Mouse (Mus musculus): ENCODE results near the gene Hlx. TPM values are rescaled to one million over a fixed set of nuclear protein-coding genes. Genes with fewer than 3 reads are reported as not detected.

Gene Hlx
- polyA plus RNA-seq, 2 experiments, result 2.7 to 3.5 TPM

- no peak for ATAC-seq (ENCODE audit: insufficient read depth)
- peak overlapping the region; percentile 79 for H3K4me2 ChIP-seq (ENCODE audit: low read depth)
- peaks cover 79% of the 10 kb centered on the region for H3K27me3 ChIP-seq (ENCODE audit: control insufficient read depth, insufficient read depth, low read length)
- TF ChIP-seq EP300 (IDR thresholded peaks at IDR 0.05; ENCODE audit: low read depth) (no peak), CTCF (IDR thresholded peaks at IDR 0.05; ENCODE audit: low read depth) (no peak)
- H3K4me3 ChIP-seq (ENCODE audit: insufficient read depth in 1 of 2, low read depth in 2 of 2, low read length in 2 of 2), result peak overlapping the region in 1 of 2 experiments; percentile 14; a peak in 1 of 4 replicates
- no peaks in the 10 kb centered on the region for H3K36me3 ChIP-seq (replicated peaks; ENCODE audit: control insufficient read depth, insufficient read depth, low read depth)
- H3K27ac ChIP-seq, result no peak overlapping the region
- WGBS (ENCODE audit: insufficient replicate concordance), result 1% methylated on average over 27 of the region's 27 CpGs
- H3K4me1 ChIP-seq (replicated peaks; ENCODE audit: control insufficient read depth in 2 of 2, insufficient read depth in 2 of 2, low read length in 1 of 2), result no peaks in the 10 kb centered on the region; a peak in 1 of 4 replicates
- no peaks in the 10 kb centered on the region for H3K9me3 ChIP-seq (ENCODE audit: control insufficient read depth, low read length)
- DNase-seq (ENCODE audit: low read depth in 3 of 3, low spot score in 3 of 3), result no peak
- no peak overlapping the region for H3K9ac ChIP-seq (replicated peaks)
Measured at GRCm38 (mm10) chr1:184734067-184734830, 1.8 kb upstream of the Hlx start.

GRCm38 (mm10) chr1:184733300-184734066 lies 1.1 kb upstream of the Hlx start:
- DNase-seq (ENCODE audit: low read depth in 3 of 3, low spot score in 3 of 3), result no peak
- 2% methylated on average over 28 of the region's 28 CpGs for WGBS (ENCODE audit: insufficient replicate concordance)
- Histone ChIP-seq H3K27ac (no peak overlapping the region), H3K4me1 (replicated peaks; ENCODE audit: control insufficient read depth in 2 of 2, insufficient read depth in 2 of 2, low read length in 1 of 2) (no peaks in the 10 kb centered on the region; a peak in 1 of 4 replicates), H3K27me3 (ENCODE audit: control insufficient read depth, insufficient read depth, low read length) (peaks cover 85% of the 10 kb centered on the region), H3K4me2 (ENCODE audit: low read depth) (peak overlapping the region; percentile 79), H3K4me3 (ENCODE audit: insufficient read depth in 1 of 2, low read depth in 2 of 2, low read length in 2 of 2) (peak overlapping the region; percentile 41 to 70; a peak in 3 of 4 replicates), H3K36me3 (replicated peaks; ENCODE audit: control insufficient read depth, insufficient read depth, low read depth) (no peaks in the 10 kb centered on the region), H3K9me3 (ENCODE audit: control insufficient read depth, low read length) (no peaks in the 10 kb centered on the region), H3K9ac (replicated peaks) (no peak overlapping the region)
- TF ChIP-seq CTCF (IDR thresholded peaks at IDR 0.05; ENCODE audit: low read depth), result no peak
- TF ChIP-seq EP300 (IDR thresholded peaks at IDR 0.05; ENCODE audit: low read depth), result no peak
- ATAC-seq (ENCODE audit: insufficient read depth), result no peak

- under 1% methylated on average over 83 of the region's 85 CpGs for WGBS (ENCODE audit: insufficient replicate concordance)
Measured at GRCm38 (mm10) chr1:184731644-184732545, 524 bp downstream of the Hlx start.

GRCm38 (mm10) chr1:184731091-184731640 lies 1.3 kb downstream of the Hlx start:
- Histone ChIP-seq H3K9ac (replicated peaks) (peak overlapping the region; percentile 59), H3K4me3 (ENCODE audit: insufficient read depth in 1 of 2, low read depth in 2 of 2, low read length in 2 of 2) (peak overlapping the region; percentile 48 to 70), H3K27me3 (ENCODE audit: control insufficient read depth, insufficient read depth, low read length) (peaks cover 96% of the 10 kb centered on the region), H3K4me2 (ENCODE audit: low read depth) (peak overlapping the region; percentile 79), H3K36me3 (replicated peaks; ENCODE audit: control insufficient read depth, insufficient read depth, low read depth) (no peaks in the 10 kb centered on the region), H3K4me1 (replicated peaks; ENCODE audit: control insufficient read depth in 2 of 2, insufficient read depth in 2 of 2, low read length in 1 of 2) (no peaks in the 10 kb centered on the region; a peak in 1 of 4 replicates), H3K9me3 (ENCODE audit: control insufficient read depth, low read length) (no peaks in the 10 kb centered on the region), H3K27ac (no peak overlapping the region)
- no peak for TF ChIP-seq CTCF (IDR thresholded peaks at IDR 0.05; ENCODE audit: low read depth)
- TF ChIP-seq EP300 (IDR thresholded peaks at IDR 0.05; ENCODE audit: low read depth), result no peak
- 11% methylated on average over 18 of the region's 18 CpGs for WGBS (ENCODE audit: insufficient replicate concordance)
- no peak for DNase-seq (ENCODE audit: low read depth in 3 of 3, low spot score in 3 of 3)
- ATAC-seq (ENCODE audit: insufficient read depth), result no peak

More at GRCm38 (mm10) chr1:184731644-184732545, 524 bp downstream of the Hlx start:
- H3K4me1 ChIP-seq (replicated peaks; ENCODE audit: control insufficient read depth in 2 of 2, insufficient read depth in 2 of 2, low read length in 1 of 2), result no peaks in the 10 kb centered on the region; a peak in 1 of 4 replicates
- TF ChIP-seq EP300 (IDR thresholded peaks at IDR 0.05; ENCODE audit: low read depth) (no peak), CTCF (IDR thresholded peaks at IDR 0.05; ENCODE audit: low read depth) (no peak)
- DNase-seq (ENCODE audit: low read depth in 3 of 3, low spot score in 3 of 3), result no peak
- H3K9ac ChIP-seq (replicated peaks), result peak overlapping the region; percentile 59
- no peaks in the 10 kb centered on the region for H3K9me3 ChIP-seq (ENCODE audit: control insufficient read depth, low read length)
- ATAC-seq (ENCODE audit: insufficient read depth), result peak; percentile 56
- H3K4me2 ChIP-seq (ENCODE audit: low read depth), result peak overlapping the region; percentile 79
- peak overlapping the region; percentile 41 for H3K27ac ChIP-seq
- peak overlapping the region; percentile 48 to 70 for H3K4me3 ChIP-seq (ENCODE audit: insufficient read depth in 1 of 2, low read depth in 2 of 2, low read length in 2 of 2)
- H3K36me3 ChIP-seq (replicated peaks; ENCODE audit: control insufficient read depth, insufficient read depth, low read depth), result no peaks in the 10 kb centered on the region
- H3K27me3 ChIP-seq (ENCODE audit: control insufficient read depth, insufficient read depth, low read length), result peaks cover 96% of the 10 kb centered on the region

Measured in liver, embryonic 14.5 days (tissue).